Mouse (Mus musculus) adrenal gland, adult 8-10 months (tissue): ENCODE results near the gene Ndufab1. TPM values are rescaled to one million over a fixed set of nuclear protein-coding genes. Genes with fewer than 3 reads are reported as not detected.

Experiments used
- DNase-seq: peaks from one replicate; pipeline ENCODE4 v3.0.0; 2022
- total RNA-seq, 4 experiments: library from RNA; stranded (reverse); gene quantifications; 2 replicates each; pipeline ENCODE4 v1.2.4; 2022

Gene Ndufab1
- total RNA-seq, 4 experiments from 2014 or later: 279 to 424 (median 346) TPM

DNA sequence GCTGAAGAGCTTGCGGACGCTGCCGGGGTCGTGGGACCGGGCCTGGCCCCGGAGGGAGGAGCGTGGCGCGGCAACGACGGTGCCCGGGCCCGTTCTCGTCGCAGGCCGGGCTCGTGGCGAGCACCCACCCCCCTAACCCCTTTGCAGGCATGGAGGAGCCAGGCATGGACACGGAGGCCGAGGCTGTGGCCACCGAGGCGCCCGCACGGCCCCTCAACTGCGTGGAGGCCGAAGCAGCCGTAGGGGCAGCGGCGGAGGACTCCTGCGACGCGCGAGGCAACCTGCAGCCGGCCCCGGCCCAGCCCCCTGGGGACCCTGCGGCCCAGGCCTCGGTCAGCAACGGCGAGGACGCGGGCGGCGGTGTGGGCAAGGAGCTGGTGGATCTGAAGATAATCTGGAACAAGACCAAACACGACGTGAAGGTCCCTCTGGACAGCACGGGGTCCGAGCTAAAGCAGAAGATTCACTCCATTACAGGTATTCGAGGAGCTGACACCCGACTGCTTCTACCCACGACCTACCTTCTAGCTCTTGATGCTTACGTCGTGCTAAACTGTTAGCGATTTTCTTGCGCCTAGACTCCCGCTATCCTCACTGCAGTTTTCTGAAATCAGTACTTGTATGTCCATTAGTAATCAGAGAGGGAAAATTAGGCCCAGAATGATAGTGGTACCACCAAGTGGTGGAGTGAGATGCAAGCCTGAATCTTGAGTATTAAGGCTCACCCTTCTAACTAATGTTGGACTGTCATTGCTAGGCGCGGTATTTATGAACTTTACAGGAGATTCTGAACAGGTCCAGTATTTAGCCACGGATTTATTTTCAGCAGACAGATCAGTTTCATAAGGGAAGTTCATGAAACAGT is 33.9 kb downstream of the Ndufab1 start:
- DNase-seq: peak; percentile 25

DNA sequence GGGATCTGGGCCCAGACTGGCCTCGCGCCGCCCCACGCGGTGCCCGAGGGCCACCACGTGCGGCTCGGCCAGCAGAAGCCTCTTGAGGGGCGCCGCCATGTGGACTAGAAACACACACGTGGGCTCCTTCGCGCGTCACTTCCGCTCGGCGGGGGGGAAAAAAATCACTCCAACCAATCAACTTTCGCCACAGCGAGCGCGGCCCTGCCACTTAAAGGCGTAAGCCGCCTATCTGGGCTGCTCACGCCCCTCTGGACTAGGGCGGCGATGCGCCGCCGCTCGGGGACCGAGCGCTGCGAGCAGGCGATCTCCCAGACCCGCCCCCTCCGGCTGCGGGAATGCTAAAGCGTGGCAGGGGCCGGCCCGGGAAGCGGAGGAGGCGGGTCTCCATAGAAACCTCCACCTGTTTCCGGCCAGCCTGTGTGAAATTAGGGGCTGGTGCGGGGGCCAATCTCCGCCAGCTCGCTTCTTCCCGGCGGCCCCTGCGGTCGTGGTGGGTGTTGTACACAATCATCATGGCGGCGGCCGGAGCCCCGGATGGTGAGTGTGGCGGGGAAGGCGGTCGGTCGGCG is 34.7 kb downstream of the Ndufab1 start, which contains the start of the genes Ubfd1 and Ears2:
Ubfd1 (plus strand) TSS at position 231 of the 572 bp plus-strand sequence.
Ears2 (minus strand) TSS at position 319 of the 572 bp plus-strand sequence.
- DNase-seq: peak; percentile 96

- no peak for DNase-seq
Observed at GRCm38 (mm10) chr7:122066102-122066944, 35.4 kb downstream of the Ndufab1 start.

DNA sequence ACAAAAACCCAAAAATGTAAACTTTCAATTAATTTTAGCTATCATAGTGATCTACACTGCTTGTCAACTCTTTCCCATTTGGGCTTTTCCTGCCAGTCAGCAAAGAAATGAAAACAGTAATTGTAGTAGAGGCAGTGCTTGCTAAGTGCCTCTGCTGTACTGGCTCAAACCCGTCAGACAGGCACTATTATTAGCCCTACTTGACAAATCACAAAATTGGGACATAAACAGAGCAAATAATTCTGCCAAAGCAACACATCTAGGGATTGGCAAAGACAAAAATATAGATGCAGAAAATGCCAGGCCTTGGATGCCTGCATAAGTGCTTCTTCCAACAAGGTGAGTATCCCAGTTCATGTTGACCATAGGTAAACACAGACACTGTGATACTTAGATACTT is 36.0 kb downstream of the Ndufab1 start:
- DNase-seq: no peak

- DNase-seq: no peak
Observed at GRCm38 (mm10) chr7:122056633-122057032, 45.1 kb downstream of the Ndufab1 start.

- DNase-seq: no peak
Observed at GRCm38 (mm10) chr7:122050834-122051233, 50.9 kb downstream of the Ndufab1 start.

DNA sequence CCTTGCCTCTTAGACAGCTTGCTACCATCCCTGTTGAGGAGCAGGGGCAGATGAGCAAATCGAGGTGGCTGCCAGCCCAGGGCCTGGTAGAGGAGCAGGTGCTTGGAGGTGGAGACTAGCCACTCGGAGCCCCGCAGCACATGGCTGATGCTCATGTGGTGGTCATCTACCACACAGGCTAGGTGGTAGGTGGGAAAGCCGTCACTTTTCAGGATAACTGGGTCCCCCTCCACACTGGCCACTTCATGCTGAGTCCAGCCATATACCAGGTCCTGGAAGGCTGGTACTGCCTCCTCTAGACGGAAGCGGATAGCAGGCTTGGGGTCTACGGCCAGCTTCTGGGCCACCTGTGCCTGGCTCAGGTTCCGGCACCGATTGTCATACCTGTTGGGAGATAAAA is 53.5 kb downstream of the Ndufab1 start:
- no peak for DNase-seq

DNA sequence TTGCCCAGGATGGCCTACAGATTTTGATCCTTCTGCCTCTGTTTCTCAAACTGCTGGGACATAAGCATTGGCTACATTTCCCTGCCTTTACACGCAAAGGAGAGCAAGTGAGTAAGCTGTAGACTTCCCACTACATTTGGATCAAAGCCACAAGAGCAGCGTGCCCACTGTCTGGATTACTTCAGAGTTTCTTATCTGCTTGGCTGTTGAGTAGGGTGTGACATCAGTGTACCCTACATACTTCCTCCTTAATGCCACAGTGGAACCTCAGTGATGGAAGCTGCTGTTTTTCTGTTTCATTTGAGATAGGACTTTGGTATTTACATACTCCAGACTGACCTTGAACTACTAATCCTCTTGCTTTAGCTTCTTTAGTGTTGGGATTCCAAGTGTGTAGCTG is 54.9 kb downstream of the Ndufab1 start:
- no peak for DNase-seq

- DNase-seq: no peak
Observed at GRCm38 (mm10) chr7:122045711-122046110, 56.0 kb downstream of the Ndufab1 start.

GRCm38 (mm10) chr7:122045181-122045634 is 56.5 kb downstream of the Ndufab1 start:
- DNase-seq: peak; percentile 14

DNA sequence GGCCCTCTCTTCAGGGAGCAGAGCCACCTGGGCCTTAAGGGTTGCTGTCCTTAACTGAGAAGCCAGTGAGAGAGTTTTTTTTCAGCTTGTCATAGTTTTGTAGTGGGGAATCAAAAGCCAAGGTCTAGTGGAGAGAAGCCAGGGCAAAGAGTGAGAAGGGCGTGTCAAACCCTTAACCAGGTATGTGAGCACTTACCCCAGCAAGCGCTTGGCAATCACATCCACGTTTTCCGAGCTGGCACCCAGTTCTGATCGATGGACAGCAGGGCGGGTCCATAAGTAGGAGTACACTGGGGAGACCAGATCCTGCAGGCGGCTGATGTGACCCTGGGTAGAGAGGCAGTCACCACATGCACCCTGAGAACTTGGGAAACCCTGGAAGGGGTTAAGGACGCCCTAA is 57.6 kb downstream of the Ndufab1 start:
- DNase-seq: no peak

Other genes with a start within 250 kb of the Ndufab1 start
- under 1 TPM; 0.11 to 0.44 (median 0.13) TPM for gene Scnn1b, start 236.8 kb downstream of the Ndufab1 start, total RNA-seq
- gene Cog7, start 120.2 kb downstream of the Ndufab1 start, total RNA-seq: 10 to 100 TPM; 31.8 to 48.8 (median 40.1) TPM
- 10 to 100 TPM; 18.0 to 29.3 (median 22.4) TPM for gene Gga2, start 80.7 kb downstream of the Ndufab1 start, total RNA-seq
- gene Ubfd1, start 34.7 kb downstream of the Ndufab1 start, total RNA-seq: 10 to 100 TPM; 46.0 to 56.0 (median 50.4) TPM
- 10 to 100 TPM; 17.8 to 23.3 (median 20.0) TPM for gene Ears2, start 34.6 kb downstream of the Ndufab1 start, total RNA-seq
- 1 to 10 TPM; 1.5 to 2.5 (median 2.1) TPM for gene Palb2, start 31.1 kb upstream of the Ndufab1 start, total RNA-seq
- 10 to 100 TPM; 63.1 to 82.7 (median 76.1) TPM for gene Dctn5, start 31.2 kb upstream of the Ndufab1 start, total RNA-seq
- 1 to 10 TPM; 2.1 to 3.1 (median 2.6) TPM for gene Plk1, start 57.6 kb upstream of the Ndufab1 start, total RNA-seq
- gene Ern2, start 84.3 kb upstream of the Ndufab1 start, total RNA-seq: under 1 TPM; 0.15 to 0.43 (median 0.35) TPM
- gene Chp2, start 117.6 kb upstream of the Ndufab1 start, total RNA-seq: 1 to 10 TPM; 1.2 to 4.5 (median 2.4) TPM
- 10 to 100 TPM; 15.1 to 28.3 (median 21.8) TPM for gene Prkcb, start 186.9 kb upstream of the Ndufab1 start, total RNA-seq